Mouse (Mus musculus) erythroblast, embryonic 14.5 days (primary cell): ENCODE data around the gene Phyhd1. TPM values are rescaled to one million over a fixed set of nuclear protein-coding genes. Genes with fewer than 3 reads are reported as not detected.

ENCODE experiments used
- H3K27me3 ChIP-seq: 2 replicates; pipeline ENCODE4 v1.6.1; 2012; ENCODE audit warnings: inconsistent platforms; ENCODE audit not compliant: control insufficient read depth
- H3K36me3 ChIP-seq: 2 replicates; pipeline ENCODE4 v1.6.1; 2012; ENCODE audit warnings: mild to moderate bottlenecking, inconsistent platforms; ENCODE audit not compliant: control insufficient read depth
- H3K4me1 ChIP-seq: 2 replicates; pipeline ENCODE4 v1.6.1; 2012; ENCODE audit warnings: inconsistent platforms; ENCODE audit not compliant: control insufficient read depth
- H3K4me3 ChIP-seq: replicated peaks from 2 replicates; pipeline ENCODE3; 2012; ENCODE audit warnings: moderate library complexity, mild to moderate bottlenecking, inconsistent platforms
- H3K9me3 ChIP-seq: 2 replicates; pipeline ENCODE4 v1.6.1; 2012; ENCODE audit warnings: low read length, inconsistent platforms, mixed read lengths; ENCODE audit not compliant: control insufficient read depth
- GATA1 ChIP-seq: IDR thresholded peaks from 2 replicates; pipeline ENCODE4 v1.6.1; 2012; ENCODE audit warnings: low read length, inconsistent platforms, mixed read lengths
- TAL1 ChIP-seq: IDR thresholded peaks from 3 replicates; pipeline ENCODE4 v1.6.1; 2012; ENCODE audit warnings: low read length, inconsistent platforms, mixed read lengths
- polyA plus RNA-seq: library from polyadenylated mRNA; stranded (reverse); fragments of >175 nt; gene quantifications from 2 replicates; pipeline ENCODE4 v1.2.3, GENCODE M21; 2012

The Phyhd1 gene
- polyA plus RNA-seq, 1 experiment = 0.06 TPM

- no peaks in the 10 kb centered on the region for H3K9me3 ChIP-seq
- no peak overlapping the region for H3K4me3 ChIP-seq
- H3K36me3 ChIP-seq = peaks cover 6% of the 10 kb centered on the region
- no peak for TF ChIP-seq TAL1
- TF ChIP-seq GATA1 = no peak
- H3K4me1 ChIP-seq = peaks cover 12% of the 10 kb centered on the region
- H3K27me3 ChIP-seq = no peaks in the 10 kb centered on the region
Observed at GRCm38 (mm10) chr2:30270134-30270533, 4.1 kb downstream of the Phyhd1 start.

DNA sequence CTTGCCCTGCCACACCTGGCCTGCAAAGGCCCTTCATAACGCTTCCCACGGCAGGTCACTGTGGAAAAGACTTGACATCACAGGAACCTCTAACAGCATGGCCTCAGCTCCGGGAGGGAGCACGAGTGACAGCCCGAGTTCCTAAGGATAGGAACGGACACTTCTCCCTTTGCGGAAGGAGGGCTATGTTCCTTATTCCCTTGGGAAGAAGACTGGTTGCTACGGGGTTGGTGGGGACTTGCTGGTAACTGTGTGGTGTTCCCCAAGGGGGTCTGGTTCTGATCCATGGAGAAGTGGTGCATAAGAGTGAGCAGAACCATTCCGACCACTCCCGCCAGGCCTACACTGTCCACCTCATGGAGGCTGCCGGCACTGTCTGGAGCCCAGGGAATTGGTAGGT lies 14.7 kb downstream of the Phyhd1 start, which contains the start of gene Gm28038:
TSS of gene Gm28038 (plus strand) at position 301 of the 400 bp plus-strand sequence.
- TF ChIP-seq TAL1 (no peak), GATA1 (no peak)
- Histone ChIP-seq H3K27me3 (no peaks in the 10 kb centered on the region), H3K36me3 (peaks cover 17% of the 10 kb centered on the region), H3K4me1 (peaks cover 18% of the 10 kb centered on the region), H3K9me3 (no peaks in the 10 kb centered on the region), H3K4me3 (no peak within 1 kb of the TSS)

GRCm38 (mm10) chr2:30281651-30282050 lies 15.6 kb downstream of the Phyhd1 start:
- no peak for TF ChIP-seq TAL1
- no peak for TF ChIP-seq GATA1
- Histone ChIP-seq H3K4me3 (no peak overlapping the region), H3K36me3 (peaks cover 17% of the 10 kb centered on the region), H3K27me3 (no peaks in the 10 kb centered on the region), H3K9me3 (no peaks in the 10 kb centered on the region), H3K4me1 (peaks cover 23% of the 10 kb centered on the region)

DNA sequence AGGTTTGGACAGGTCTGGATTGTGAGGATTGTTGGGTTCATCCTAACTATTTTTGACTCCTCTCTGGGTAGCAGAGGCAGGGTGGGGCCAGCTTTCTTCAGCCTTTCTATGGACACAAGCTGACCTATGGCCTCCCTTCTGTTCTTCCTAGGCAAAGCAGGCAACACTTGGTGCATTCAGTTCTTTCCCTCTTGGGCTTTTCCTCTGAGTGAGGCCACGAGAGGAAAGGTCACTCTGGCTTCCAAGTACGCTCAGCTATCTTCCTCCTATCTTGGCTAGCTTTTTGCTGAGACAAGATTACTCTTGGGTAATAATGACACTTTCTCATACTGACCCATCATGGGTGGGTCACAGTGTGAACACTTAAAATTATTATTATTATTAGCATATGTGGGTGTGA lies 17.2 kb downstream of the Phyhd1 start:
- no peak for TF ChIP-seq GATA1
- TF ChIP-seq TAL1 = no peak

DNA sequence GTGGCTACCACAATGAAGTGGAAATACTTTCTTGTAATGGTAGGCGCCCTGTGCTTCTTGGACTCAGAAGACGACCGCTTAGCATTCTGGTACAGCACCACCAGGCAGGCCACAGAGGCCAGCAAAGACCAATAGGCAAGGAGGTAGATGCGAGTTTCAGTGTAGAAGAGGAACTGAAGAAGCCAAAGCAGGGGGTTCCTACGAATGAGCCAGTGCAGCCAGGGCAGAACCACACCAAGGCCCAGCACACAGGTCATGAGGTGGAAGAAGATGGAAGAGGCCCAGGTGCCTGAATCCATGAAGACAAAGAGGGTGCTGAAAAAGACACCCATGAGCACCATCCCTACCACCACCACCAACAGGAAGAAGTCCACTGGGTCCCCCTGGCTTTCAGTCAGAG lies 19.0 kb downstream of the Phyhd1 start:
- Histone ChIP-seq H3K36me3 (peaks cover 19% of the 10 kb centered on the region), H3K4me1 (peaks cover 41% of the 10 kb centered on the region), H3K4me3 (peak overlapping the region; percentile 91), H3K9me3 (no peaks in the 10 kb centered on the region), H3K27me3 (no peaks in the 10 kb centered on the region)
- TF ChIP-seq TAL1 (no peak), GATA1 (no peak)

More for the DNA sequence above, 17.2 kb downstream of the Phyhd1 start:
- Histone ChIP-seq H3K9me3 (no peaks in the 10 kb centered on the region), H3K4me1 (peaks cover 38% of the 10 kb centered on the region), H3K27me3 (no peaks in the 10 kb centered on the region), H3K36me3 (peaks cover 13% of the 10 kb centered on the region), H3K4me3 (no peak overlapping the region)

DNA sequence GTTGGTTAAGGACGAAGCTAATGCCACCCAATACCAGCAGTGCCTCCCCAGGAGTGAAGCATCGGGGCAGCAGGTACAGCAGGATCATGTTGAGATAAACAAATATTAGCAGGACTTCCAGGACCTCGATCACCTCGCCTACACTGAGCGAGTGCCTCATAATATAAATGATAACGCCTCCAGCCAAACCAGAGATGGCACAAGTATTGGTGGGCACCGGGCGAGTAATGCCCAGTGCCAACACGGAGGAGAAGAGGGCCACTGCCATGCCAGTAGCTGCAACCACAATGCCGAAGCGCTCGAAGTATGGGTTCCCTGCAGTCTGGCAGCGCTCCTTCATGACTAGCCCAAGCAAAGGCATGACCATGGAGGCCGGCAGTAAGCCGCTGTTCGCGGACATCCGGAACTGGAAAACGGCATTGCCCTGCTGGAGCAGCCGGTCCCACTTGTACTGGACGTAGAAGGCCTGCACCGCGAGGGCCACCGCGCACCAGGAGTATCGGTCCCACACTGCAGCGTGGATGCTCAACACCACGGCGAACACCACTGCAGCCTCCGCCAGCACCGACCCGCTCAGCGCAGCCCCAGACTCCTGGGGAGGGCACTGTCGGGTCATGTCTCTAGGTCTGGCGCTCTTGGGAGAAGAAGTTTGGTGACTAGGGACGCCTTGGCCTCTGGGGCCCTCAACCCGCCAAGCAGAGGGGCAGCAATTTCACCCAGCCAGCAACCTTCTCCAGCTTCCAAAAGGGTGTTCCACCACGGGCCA lies 19.6 kb downstream of the Phyhd1 start:
- TF ChIP-seq GATA1 (no peak), TAL1 (no peak)
- H3K4me3 ChIP-seq = peak overlapping the region; percentile 91
- peaks cover 46% of the 10 kb centered on the region for H3K4me1 ChIP-seq
- H3K36me3 ChIP-seq = peaks cover 24% of the 10 kb centered on the region
- H3K27me3 ChIP-seq = no peaks in the 10 kb centered on the region
- H3K9me3 ChIP-seq = no peaks in the 10 kb centered on the region

DNA sequence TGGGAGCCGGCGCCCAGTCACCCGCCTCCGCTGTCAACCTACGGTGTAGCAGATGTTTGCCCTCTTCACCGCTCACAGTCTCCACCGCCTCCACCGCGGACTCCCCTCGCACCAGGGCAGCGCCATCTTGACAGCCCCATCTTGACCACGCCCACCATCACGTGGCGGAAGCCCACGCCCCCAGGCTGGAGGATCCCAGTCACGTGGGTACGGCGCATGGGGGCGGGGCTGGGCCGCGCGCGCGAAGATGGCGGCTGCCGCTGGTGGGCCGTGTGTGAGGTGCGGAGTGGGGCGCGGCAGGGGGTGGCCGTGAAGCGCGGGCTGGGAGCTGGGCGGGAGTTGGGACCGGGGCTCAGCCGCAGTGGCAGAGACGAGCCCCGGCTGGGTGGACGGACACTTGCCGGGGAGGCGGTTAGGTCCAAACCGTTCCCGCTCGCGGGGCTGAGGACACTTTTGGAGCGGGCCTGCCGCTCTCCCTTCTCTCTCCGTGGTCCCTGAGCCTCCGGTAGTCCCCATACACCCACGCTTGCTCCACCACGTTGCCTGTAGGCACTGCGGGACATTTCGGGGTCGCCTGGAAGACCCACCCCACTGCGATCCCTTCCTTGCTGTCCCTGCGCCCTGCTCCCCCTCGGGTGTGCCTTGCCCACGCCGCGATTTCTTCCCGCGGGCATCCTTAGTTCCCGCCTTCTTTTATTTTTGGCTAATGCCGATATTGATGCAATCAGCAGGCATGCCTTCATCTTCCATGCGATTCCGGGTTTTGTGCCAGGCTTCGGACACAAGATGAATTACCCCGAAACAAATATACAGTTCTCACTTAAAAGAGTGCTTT lies 20.4 kb downstream of the Phyhd1 start, which contains the start of the genes Dolk and Nup188:
TSS of gene Dolk (minus strand) at position 143 of the 835 bp plus-strand sequence.
TSS of gene Nup188 (plus strand) at position 206 of the 835 bp plus-strand sequence.
- peak within 1 kb of the TSS; percentile 91 for H3K4me3 ChIP-seq
- H3K36me3 ChIP-seq = peaks cover 25% of the 10 kb centered on the region
- no peak for TF ChIP-seq GATA1
- TF ChIP-seq TAL1 = no peak
- no peaks in the 10 kb centered on the region for H3K9me3 ChIP-seq
- no peaks in the 10 kb centered on the region for H3K27me3 ChIP-seq
- peaks cover 49% of the 10 kb centered on the region for H3K4me1 ChIP-seq

DNA sequence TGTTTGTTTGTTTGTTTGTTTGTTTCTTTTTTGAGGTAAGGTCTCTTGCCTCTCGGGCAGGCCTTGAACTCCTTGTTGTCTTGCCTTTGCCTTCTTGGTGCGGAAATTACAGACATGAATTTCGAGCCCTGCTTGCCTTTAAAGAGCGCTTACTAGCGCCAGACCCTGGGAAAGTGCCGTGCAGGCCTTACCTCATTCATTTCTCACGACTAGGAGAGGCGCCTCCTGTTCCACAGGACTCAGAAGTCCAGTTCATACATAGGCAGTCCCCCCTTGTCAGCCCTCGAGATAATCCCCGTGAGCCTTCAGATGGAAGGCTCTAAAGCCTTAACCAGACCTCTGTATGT lies 21.0 kb downstream of the Phyhd1 start:
- no peaks in the 10 kb centered on the region for H3K9me3 ChIP-seq
- H3K36me3 ChIP-seq = peaks cover 30% of the 10 kb centered on the region
- H3K27me3 ChIP-seq = no peaks in the 10 kb centered on the region
- peaks cover 49% of the 10 kb centered on the region for H3K4me1 ChIP-seq
- H3K4me3 ChIP-seq = peak overlapping the region; percentile 91
- no peak for TF ChIP-seq TAL1
- TF ChIP-seq GATA1 = no peak

- no peak for TF ChIP-seq GATA1
- TF ChIP-seq TAL1 = no peak
- peaks cover 84% of the 10 kb centered on the region for H3K36me3 ChIP-seq
Observed at GRCm38 (mm10) chr2:30299525-30299924, 33.5 kb downstream of the Phyhd1 start.

More at GRCm38 (mm10) chr2:30299525-30299924, 33.5 kb downstream of the Phyhd1 start:
- H3K27me3 ChIP-seq = no peaks in the 10 kb centered on the region
- H3K4me1 ChIP-seq = no peaks in the 10 kb centered on the region
- no peaks in the 10 kb centered on the region for H3K9me3 ChIP-seq
- no peak overlapping the region for H3K4me3 ChIP-seq
